Mouse (Mus musculus): ENCODE measurements around the gene Mmrn2. TPM values are rescaled to one million over a fixed set of nuclear protein-coding genes. Genes with fewer than 3 reads are reported as not detected.

Mmrn2 gene
- polyA plus RNA-seq, 1 experiment from 2014 or later, result 8.7 TPM

- Histone ChIP-seq H3K4me3 (no peak overlapping the region), H3K27me3 (no peaks in the 10 kb centered on the region), H3K9me3 (no peaks in the 10 kb centered on the region), H3K4me1 (peaks cover 13% of the 10 kb centered on the region; the same call in 1 of the 2 replicates), H3K27ac (no peak overlapping the region), H3K4me2 (replicated peaks) (no peak overlapping the region), H3K36me3 (peaks cover 22% of the 10 kb centered on the region), H3K9ac (no peak overlapping the region)
- 78% methylated on average over 4 of the region's 4 CpGs for WGBS
- ATAC-seq (ENCODE audit: insufficient number of reproducible peaks, insufficient read depth, low FRiP score, low TSS enrichment), result no peak
These were observed 72.4 kb downstream of the Mmrn2 start for GRCm38 (mm10) chr14:34447659-34448058.

GRCm38 (mm10) chr14:34448398-34448797 lies 73.1 kb downstream of the Mmrn2 start:
- Histone ChIP-seq H3K9me3 (no peaks in the 10 kb centered on the region), H3K9ac (no peak overlapping the region), H3K27me3 (no peaks in the 10 kb centered on the region), H3K27ac (no peak overlapping the region), H3K4me2 (replicated peaks) (no peak overlapping the region), H3K36me3 (peaks cover 15% of the 10 kb centered on the region), H3K4me3 (no peak overlapping the region), H3K4me1 (peaks cover 13% of the 10 kb centered on the region; the same call in 1 of the 2 replicates)
- ATAC-seq (ENCODE audit: insufficient number of reproducible peaks, insufficient read depth, low FRiP score, low TSS enrichment), result no peak

- no peak overlapping the region for H3K4me2 ChIP-seq (replicated peaks)
- no peak overlapping the region for H3K9ac ChIP-seq
- no peak overlapping the region for H3K4me3 ChIP-seq
- no peaks in the 10 kb centered on the region for H3K9me3 ChIP-seq
- H3K36me3 ChIP-seq, result peaks cover 11% of the 10 kb centered on the region
- H3K4me1 ChIP-seq, result peaks cover 21% of the 10 kb centered on the region; the same call in 1 of the 2 replicates
- H3K27me3 ChIP-seq, result no peaks in the 10 kb centered on the region
- no peak overlapping the region for H3K27ac ChIP-seq
- no peak; the same call in 1 of the 2 replicates for ATAC-seq (ENCODE audit: insufficient number of reproducible peaks, insufficient read depth, low FRiP score, low TSS enrichment)
- 44% methylated on average over 9 of the region's 9 CpGs for WGBS
These were observed 74.5 kb downstream of the Mmrn2 start for GRCm38 (mm10) chr14:34449807-34450206.

- Histone ChIP-seq H3K27me3 (no peaks in the 10 kb centered on the region), H3K9ac (no peak overlapping the region), H3K36me3 (peaks cover 11% of the 10 kb centered on the region), H3K4me3 (no peak overlapping the region), H3K27ac (no peak overlapping the region), H3K9me3 (no peaks in the 10 kb centered on the region), H3K4me2 (replicated peaks) (no peak overlapping the region), H3K4me1 (peaks cover 21% of the 10 kb centered on the region; the same call in 1 of the 2 replicates)
- WGBS, result 88% methylated on average over 5 of the region's 5 CpGs
- ATAC-seq (ENCODE audit: insufficient number of reproducible peaks, insufficient read depth, low FRiP score, low TSS enrichment), result no peak
These were observed 75.2 kb downstream of the Mmrn2 start for GRCm38 (mm10) chr14:34450451-34450850.

- H3K9ac ChIP-seq, result no peak overlapping the region
- H3K27me3 ChIP-seq, result no peaks in the 10 kb centered on the region
- no peak overlapping the region for H3K4me3 ChIP-seq
- H3K27ac ChIP-seq, result no peak overlapping the region
- peaks cover 6% of the 10 kb centered on the region for H3K36me3 ChIP-seq
- no peak for ATAC-seq (ENCODE audit: insufficient number of reproducible peaks, insufficient read depth, low FRiP score, low TSS enrichment)
- peaks cover 21% of the 10 kb centered on the region; the same call in 1 of the 2 replicates for H3K4me1 ChIP-seq
- no peaks in the 10 kb centered on the region for H3K9me3 ChIP-seq
- no peak overlapping the region for H3K4me2 ChIP-seq (replicated peaks)
These were observed 76.6 kb downstream of the Mmrn2 start for GRCm38 (mm10) chr14:34451872-34452271.

- H3K4me1 ChIP-seq, result peaks cover 21% of the 10 kb centered on the region; the same call in 1 of the 2 replicates
- no peaks in the 10 kb centered on the region for H3K9me3 ChIP-seq
- 18% methylated on average over 6 of the region's 6 CpGs for WGBS
- no peak overlapping the region for H3K4me2 ChIP-seq (replicated peaks)
- no peaks in the 10 kb centered on the region for H3K36me3 ChIP-seq
- ATAC-seq (ENCODE audit: insufficient number of reproducible peaks, insufficient read depth, low FRiP score, low TSS enrichment), result no peak
- no peak overlapping the region for H3K4me3 ChIP-seq
- peak overlapping the region; percentile 32; the same call in 1 of the 2 replicates for H3K27ac ChIP-seq
- no peak overlapping the region for H3K9ac ChIP-seq
- H3K27me3 ChIP-seq, result no peaks in the 10 kb centered on the region
These were observed 78.4 kb downstream of the Mmrn2 start for GRCm38 (mm10) chr14:34453648-34454047.

Other genes with a start within 250 kb of the Mmrn2 start
- gene Npy4r, start 223.0 kb upstream of the Mmrn2 start, polyA plus RNA-seq (2016; fragmentation: Nextera tagmentation; extraction: Ambion mirVana), result 0.15 and 0.18 TPM in 2 replicates
- 1.9 and 2.1 TPM in 2 replicates for gene Gprin2, start 173.8 kb upstream of the Mmrn2 start, polyA plus RNA-seq (2016; fragmentation: Nextera tagmentation; extraction: Ambion mirVana)
- gene Syt15, start 155.9 kb upstream of the Mmrn2 start, polyA plus RNA-seq (2016; fragmentation: Nextera tagmentation; extraction: Ambion mirVana), result 0.18 and 0.23 TPM in 2 replicates
- 17.0 and 17.9 TPM in 2 replicates for gene Shld2, start 65.0 kb upstream of the Mmrn2 start, polyA plus RNA-seq (2016; fragmentation: Nextera tagmentation; extraction: Ambion mirVana)
- gene Glud1, start 64.7 kb upstream of the Mmrn2 start, polyA plus RNA-seq (2016; fragmentation: Nextera tagmentation; extraction: Ambion mirVana), result 102 and 103 TPM in 2 replicates
- not detected in 2 replicates for gene Fam25c, start 20.0 kb upstream of the Mmrn2 start, polyA plus RNA-seq (2016; fragmentation: Nextera tagmentation; extraction: Ambion mirVana)
- 67.0 and 95.6 TPM in 2 replicates for gene Sncg, start 676 bp upstream of the Mmrn2 start, polyA plus RNA-seq (2016; fragmentation: Nextera tagmentation; extraction: Ambion mirVana)
- 71.4 TPM in 2 replicates for gene Bmpr1a, start 127.9 kb downstream of the Mmrn2 start, polyA plus RNA-seq (2016; fragmentation: Nextera tagmentation; extraction: Ambion mirVana)
- gene 9230112D13Rik, start 147.3 kb downstream of the Mmrn2 start, polyA plus RNA-seq (2016; fragmentation: Nextera tagmentation; extraction: Ambion mirVana), result not detected in 2 replicates
- 1.1 and 1.6 TPM in 2 replicates for gene Ldb3, start 213.2 kb downstream of the Mmrn2 start, polyA plus RNA-seq (2016; fragmentation: Nextera tagmentation; extraction: Ambion mirVana)
- 0.97 and 1.1 TPM in 2 replicates for gene Opn4, start 224.7 kb downstream of the Mmrn2 start, polyA plus RNA-seq (2016; fragmentation: Nextera tagmentation; extraction: Ambion mirVana)

Data from embryonic facial prominence, embryonic 12.5 days (tissue).